Mouse (Mus musculus) olfactory bulb, adult 2 months (tissue): ENCODE measurements around the gene Galnt7.

Experiments used
- CTCF ChIP-seq: fragments of 200-500 bp; IDR thresholded peaks from 2 replicates; pipeline ENCODE4 v1.5.1; 2012; ENCODE audit warnings: low read depth, mild to moderate bottlenecking, low read length, moderate library complexity; ENCODE audit not compliant: insufficient read depth
- POLR2A ChIP-seq: fragments of 200-500 bp; IDR thresholded peaks from 2 replicates; pipeline ENCODE4 v1.6.1; 2012; ENCODE audit warnings: mild to moderate bottlenecking, low read depth, low read length, moderate library complexity; ENCODE audit not compliant: insufficient read depth

DNA sequence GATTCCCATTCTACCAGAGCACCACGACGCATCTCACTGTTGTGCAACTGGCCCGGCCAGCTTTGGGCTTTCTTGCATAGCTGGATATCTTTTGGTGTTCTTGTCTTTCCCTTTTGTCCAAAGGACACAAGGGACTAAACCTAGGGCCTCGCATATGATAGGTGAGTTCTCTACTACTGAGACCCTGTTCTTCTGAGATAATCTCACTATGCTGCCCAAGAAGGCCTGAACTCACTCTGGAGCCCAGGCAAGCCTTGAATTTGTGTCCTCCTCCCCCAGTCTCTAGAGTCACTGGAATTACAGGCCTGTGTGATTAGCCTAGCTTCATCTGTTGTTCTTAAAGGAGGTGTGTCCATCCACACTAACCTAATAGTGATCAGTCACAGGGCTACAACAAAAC, 61.2 kb downstream of the Galnt7 start:
- TF ChIP-seq POLR2A, result no peak
- TF ChIP-seq CTCF, result no peak
